Mouse (Mus musculus) activated CD4-positive, CD25-positive, alpha-beta regulatory T cell, adult 4 months (primary cell): ENCODE data around the gene Cd99l2. TPM values are rescaled to one million over a fixed set of nuclear protein-coding genes. Genes with fewer than 3 reads are reported as not detected.

ENCODE experiments used
- ATAC-seq: one replicate; pipeline ENCODE4 v1.8.0; 2017
- polyA plus RNA-seq, 2 experiments: library from polyadenylated mRNA; unstranded; fragments of 100-300 nt; shearing (Covaris generic); gene quantifications; one replicate each; pipeline ENCODE4 v1.2.1; 2017

The Cd99l2 gene
- polyA plus RNA-seq, 2 experiments from 2014 or later: 18.7 to 20.0 TPM

DNA sequence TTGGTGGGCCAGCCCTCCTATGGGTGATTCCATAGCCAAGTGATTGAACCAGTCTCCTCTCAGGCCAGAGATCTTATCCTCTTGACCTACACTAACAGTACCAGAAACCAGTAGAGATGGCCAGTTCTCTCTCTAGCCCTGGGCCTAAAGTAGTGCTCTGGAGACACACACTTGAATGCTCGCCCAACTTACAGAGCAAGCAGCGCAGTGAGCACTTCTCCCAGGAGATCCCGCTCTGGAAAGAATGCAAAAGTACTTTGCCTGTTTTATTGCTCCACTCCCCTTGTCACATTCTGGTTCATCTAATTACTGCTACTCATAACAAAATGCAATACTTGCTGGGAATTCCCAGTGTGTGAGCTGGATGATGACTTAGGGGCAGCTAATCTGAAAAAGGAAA, 25.2 kb downstream of the Cd99l2 start:
- no peak for ATAC-seq

DNA sequence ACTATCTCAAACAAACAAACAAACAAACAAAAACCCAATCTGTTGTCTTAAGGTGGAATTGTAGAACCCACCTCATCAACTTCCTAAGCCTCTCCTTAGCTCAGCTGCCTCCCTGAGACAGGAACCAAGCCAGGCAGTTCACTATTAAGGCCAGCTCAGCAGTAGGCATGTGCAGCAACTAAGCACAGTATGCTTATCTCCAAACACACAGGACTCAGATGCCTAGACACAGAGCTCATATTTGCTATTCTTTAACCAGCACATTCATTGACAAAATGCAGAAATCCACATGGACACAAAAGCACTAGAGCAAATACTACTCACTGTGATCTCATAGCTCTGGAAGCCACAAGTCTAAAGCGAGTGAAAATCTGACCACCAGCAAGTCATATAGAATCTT, 27.2 kb downstream of the Cd99l2 start:
- ATAC-seq: no peak

DNA sequence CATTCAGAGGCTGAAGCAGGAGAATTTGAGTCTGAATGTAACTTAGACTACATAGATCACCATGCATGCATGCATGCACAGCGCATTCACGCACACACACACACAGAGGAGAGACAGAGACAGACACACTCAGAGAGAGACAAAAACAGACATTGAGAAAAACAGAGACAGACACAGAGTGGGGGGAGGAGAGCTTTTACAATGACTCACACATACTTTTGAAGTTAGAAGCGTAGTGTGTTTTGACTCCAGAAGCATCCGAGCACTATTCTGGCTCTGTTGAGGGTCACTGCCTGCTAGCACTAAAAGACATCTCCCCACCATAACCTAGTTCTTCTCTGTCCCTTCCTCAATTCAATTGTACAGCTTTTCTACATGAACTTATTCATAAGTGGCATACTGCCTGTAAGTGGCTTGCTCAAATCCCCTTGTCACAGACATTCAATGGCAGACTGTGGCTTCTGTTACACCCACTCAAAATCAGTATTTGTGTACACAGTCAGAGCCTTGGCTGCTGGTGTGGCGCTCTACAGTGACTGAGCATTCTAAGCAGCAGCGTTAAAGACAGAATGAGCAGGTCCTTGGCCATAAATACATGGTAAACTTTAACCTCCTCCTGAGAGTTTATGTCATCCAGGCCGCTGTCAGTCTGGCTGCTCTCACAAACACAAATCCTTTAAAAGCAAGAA, 28.4 kb downstream of the Cd99l2 start:
- ATAC-seq: peak; percentile 63

DNA sequence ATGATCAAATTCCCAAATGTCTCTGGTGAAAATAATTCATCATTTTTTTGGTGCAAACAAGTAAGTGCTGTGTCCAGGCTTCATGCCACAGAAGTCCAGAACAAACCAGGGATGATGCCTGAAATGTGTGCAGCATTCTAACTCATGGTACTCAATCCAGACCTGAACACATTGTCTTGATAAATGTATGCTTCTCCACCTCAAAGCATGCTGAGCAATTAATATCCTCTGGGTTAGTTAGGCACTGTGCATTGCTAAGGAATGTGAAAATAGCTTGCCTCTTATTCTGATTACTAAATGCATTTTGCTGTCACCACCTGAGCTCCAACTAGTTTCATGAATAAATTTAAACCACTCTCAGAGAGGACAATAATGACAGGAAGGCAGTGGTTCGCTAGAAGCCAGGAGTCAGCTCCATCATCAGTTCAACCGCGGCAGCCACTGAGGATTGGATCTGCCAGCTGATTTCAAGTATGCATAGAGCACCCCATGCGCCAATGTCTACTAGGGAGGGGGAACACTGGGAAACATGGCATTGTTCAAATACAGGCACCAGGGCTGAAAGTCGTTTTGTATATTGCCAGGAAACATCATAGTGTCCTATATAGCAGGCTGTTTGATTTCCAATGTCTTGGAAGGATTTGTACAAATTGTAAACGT, 36.4 kb downstream of the Cd99l2 start:
- no peak for ATAC-seq

DNA sequence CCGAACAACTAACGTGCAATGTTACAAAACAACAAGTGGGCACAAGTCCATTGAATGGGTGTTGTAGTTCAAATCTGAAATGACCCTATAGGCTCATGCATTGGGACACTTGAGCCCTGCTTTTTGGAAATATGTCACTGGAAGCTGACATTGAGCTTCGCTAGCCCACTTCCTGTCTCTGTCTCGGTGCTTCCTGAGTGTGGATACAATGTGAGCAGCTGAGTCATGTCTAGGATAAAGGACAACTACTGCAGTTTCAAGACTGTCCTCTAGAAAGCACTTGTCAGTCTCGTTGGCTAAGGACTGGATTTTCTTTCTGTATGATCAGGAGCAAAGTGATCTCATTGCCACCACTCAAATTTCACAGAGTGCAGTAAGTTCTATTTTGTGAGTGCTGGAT, 49.7 kb downstream of the Cd99l2 start:
- no peak for ATAC-seq

DNA sequence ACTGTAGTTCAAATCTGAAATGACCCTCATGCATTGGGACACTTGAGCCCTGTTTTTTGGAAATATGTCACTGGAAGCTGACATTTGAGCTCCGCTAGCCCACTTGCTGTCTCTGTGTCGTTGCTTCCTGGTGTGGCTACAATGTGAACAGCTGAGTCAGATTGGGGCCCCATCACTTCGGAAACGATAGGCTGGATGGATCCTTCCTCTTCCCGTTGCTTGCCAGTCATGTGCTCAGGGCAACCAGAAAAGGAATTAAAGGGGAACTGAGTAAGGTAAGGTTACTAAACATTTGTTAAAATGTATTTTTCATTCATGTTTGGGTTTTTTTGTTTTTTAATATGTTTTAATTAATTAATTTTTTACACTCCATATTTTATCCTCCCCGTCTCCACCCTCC, 53.2 kb downstream of the Cd99l2 start:
- ATAC-seq: no peak

DNA sequence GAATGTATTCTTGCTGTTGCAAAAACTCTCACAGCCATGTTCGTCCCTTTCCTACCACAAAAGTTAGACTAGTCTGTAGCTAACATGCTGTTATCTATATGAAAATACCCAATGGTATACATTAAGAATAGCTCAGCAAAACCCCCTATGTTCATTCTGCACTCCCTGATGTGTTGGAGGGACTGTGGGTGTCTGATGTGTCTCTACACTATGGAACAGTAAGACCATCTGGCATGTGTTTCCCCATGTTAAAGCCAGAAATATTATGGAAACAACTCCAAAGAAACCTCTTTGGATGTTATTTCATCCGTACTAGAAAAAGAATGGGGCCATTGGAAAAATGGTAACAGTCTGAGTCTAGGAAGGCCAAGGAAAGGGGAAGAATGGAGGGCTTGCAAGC, 57.1 kb downstream of the Cd99l2 start:
- no peak for ATAC-seq

DNA sequence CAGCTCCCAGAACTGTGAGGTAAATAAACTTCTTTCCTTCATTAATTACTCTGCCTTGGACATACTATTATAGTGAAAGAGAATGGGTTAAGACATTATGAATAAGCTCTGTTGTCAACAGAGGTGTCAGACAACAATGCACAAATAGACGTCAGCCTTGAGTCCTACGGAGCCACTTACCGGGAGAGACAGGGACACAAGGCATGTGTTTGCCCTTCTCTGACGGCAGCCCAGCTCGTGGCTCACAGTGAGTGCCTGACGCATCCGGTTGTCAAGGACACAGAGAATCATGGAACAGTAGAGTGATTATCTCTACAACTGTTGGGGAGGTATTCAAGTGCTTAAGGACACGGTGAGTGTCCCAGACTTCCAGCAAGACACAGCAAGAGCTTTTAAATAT, 57.8 kb downstream of the Cd99l2 start:
- no peak for ATAC-seq

DNA sequence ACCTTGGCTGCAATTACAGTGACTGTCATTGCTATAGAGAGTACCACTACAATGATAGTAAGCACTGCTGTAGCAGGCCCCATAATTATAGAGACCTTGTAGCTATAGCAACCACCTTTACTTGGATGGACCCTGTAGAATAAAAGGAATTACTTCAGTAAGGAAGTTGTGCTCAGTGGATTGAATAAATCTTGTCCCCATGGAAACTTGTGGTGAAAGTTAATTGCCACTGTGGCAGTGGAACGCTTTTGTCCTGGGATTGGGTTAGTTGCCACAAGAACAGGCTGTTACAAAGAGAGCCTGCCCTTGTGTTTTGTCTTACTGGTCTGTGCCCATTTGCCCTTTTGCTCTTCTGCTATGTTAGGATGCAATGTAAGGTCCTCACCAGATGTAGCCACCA, 58.2 kb downstream of the Cd99l2 start:
- no peak for ATAC-seq

DNA sequence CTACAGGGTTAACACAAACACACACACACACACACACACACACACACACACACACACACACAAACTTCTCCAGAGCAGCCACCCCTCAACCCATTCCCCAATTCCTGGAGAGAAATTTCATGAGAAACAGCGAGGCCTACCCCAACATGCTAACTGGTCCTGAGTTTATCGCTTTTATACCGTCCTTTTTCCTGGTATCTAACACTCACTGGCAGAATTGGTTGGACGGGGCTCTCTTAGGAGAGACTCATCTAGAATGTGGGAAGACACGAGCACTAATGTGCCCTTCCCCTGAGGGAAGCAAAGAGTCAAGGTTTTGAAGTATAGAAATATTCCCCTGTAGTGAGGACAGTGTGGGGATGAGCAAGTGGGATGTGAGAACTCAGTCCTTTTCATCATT, 61.7 kb downstream of the Cd99l2 start:
- no peak for ATAC-seq

DNA sequence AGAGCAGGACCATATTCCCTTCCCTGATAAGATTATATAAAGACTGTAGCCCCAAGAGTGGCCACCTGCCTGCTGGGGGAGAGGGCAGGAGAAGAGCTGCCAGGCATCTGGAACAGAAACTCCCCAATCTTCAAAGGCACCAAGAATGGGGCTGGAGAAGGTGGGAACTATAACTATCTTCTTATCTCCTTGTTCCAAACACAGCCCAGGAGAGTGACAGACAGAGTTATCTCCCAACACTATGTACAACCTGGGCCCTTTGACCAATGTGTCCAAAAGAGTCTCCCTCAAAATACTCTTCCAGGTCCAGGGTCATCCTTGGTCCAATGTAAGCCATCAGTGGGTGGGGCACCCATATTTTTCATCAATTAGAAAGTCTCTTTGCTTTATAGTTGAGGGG, 65.2 kb downstream of the Cd99l2 start:
- no peak for ATAC-seq

DNA sequence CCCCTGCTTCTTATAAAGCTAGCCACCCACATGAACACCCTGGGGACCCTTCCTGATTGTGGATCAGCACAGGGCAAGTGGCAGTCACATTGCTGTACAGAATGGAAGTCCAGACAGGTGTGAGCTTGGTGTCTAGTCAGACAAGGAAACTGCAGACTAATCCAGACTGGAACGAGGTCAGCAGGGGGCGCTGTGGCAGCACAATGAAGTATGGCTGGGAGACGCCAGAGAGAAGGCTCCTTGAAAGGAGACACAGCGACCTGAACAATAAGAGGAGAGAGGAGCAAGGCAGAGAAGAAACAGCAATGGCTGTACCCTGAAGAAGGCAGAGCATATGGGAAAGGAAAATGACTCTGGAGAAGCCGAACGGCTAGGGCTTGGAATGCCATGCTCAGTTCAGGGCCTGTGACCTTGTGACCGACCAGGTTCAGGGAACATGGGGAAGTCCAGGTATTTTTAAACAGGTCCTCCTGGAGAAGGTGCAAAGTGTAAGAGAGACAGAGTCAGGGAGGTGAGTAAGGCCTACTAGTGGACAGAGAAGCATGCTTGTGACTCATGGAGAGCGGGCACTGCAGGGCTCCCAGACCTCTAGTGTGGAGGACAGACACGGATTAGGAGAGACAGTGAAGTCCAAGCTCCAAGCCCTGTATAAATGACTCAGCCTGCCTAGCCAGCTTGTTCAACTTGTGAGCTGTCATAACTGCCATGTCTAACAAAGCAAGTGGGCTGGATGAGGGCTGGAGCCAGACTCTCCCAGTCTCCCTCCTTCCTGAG, 66.7 kb downstream of the Cd99l2 start:
- ATAC-seq: peak; percentile 76

DNA sequence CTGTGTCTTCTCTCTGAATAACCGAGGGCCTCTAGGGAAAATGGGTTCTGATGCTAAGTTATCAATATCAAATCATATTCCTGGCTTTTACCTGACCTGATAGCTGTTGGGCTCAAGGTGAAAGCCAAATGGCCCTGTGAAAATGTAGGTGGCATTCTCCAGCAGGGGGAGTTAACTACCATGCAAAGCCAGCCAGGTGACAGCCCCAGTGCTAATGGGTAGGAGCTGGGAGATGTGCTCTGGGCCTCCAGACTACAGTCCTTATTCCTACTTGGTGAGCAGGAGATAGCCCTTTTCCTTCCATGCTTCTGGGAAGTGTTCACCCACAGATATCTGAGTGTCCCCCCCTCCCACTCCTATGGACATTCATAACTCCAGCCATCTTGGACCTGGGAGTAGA, 67.8 kb downstream of the Cd99l2 start:
- no peak for ATAC-seq

DNA sequence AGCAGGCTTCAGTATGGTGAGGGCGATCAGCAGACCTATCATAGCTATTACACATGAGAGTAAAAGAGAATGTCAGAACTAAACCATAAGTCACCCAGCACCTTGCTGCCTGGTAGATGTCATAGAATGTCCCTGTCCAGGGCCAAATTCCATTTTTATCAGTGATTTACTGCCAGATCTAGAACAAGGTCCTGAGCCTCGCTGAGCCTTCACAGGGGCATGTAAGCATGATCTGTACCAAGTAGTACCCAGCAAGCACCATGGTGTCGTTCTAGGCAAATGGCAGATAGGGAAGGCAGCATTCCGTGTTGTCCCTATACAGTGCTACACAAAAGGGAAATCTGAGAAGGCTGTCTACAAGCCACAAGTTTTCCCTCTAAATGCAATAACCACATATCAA, 79.0 kb downstream of the Cd99l2 start:
- ATAC-seq: no peak

DNA sequence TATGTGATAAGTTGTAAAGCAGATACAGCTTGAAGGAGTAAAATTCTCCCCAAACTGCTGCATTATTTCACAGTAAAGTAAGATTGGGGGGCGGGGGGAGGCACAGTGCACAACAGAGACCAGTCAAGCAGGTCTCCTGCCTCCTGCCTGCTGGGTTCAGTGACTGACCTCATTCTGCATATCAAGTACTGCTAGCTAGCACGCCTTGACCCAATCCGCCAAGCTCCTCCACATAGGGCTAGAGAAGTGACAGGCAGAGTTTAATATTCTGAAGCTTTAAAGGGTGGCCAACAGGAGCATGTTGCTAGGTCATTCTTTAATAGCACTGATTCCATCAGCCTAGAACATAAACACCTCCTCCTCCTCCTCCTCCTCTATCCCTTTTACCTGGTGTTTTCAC, 79.9 kb downstream of the Cd99l2 start:
- ATAC-seq: no peak

DNA sequence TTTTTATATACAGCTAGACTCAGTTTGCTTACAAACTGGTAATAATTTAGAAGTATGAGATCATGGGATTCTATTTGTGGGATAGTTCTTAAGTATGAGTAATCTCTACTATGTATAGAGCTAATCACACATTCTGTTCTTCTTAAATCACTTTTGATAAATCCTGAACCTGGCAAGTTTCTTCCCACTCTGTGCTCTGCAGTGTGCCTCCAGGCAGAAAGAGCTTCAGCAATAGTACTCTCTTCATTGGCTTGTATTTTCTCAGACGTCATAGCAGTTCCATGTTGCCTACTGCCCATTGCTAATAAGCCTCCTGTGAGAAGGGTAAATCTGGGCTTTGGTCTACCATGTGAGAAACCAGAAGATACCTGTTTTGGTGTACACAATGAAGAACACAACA, 84.3 kb downstream of the Cd99l2 start:
- ATAC-seq: no peak

DNA sequence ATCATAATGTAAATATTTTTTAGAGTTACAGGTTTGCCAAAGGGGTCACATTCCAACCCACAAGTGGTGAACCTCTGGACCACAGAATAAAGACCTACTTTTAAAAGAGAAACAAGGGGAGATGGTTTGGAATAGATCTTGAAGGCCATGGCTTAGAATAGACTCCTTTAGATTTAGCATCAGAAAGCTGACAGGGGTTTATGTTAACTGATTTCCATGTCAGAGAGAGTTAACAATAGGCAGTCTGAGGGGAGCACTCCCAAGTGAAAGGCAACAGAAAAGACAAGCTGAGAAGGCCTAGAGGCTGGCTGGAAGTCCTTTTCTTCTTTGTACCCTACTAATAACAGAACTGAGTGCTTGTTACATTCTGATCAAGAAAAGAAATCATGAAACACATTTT, 86.4 kb downstream of the Cd99l2 start:
- no peak for ATAC-seq

DNA sequence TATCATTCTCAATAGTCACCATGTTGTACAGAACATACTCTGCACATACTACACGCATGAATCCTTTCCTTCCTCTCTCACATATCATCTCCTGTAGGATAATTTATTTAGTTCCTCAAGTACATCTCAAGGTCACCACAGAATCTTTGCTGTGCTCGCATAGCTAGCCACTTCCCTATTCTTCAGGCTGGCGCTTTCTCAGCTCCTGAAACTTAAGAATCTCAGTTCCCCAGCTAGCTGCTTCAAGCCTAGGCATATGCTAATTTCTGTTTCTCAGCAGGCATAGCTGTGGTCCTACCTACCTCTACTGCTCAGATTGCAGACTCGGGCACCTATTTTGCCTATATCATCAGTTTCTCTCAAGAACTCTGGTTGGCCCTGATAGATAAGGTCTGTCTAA, 96.3 kb downstream of the Cd99l2 start:
- ATAC-seq: no peak

DNA sequence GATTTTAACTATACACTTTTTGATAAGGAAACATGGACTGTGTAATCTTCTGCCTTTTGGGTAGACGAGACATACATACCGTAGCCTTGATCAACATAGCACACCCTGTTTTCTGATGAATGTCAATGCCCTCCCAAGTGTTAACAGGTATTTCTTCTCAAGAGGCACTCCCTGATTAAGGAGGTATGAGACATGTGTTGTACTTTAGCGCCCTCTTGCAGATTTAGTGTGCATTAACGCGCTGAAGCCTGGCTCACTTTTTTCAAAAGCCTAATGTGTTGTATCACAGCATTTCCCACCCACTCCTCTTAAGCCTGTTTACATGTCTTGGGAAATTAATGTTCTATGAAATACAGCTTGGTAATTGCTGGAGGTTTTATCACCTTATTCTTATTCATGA, 111.1 kb downstream of the Cd99l2 start:
- peak; percentile 70 for ATAC-seq

DNA sequence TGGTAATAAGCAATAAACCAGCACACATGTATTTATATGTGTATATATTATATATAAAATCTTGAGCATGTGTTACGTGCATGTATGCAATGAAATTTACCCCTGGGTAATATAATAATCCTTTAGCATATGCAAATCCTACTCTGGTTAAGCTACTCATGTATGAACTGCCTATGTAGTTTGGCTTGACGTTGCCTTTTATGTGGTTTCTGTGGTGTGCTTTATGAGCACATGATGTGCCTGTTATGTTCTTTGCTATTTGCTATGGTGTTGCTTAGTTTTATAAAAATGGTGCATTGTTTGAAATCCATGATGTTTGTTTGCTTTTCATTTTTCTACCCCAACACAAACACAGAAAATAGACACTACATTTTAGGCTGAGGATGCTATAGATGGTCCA, 114.2 kb downstream of the Cd99l2 start:
- ATAC-seq: peak; percentile 96

DNA sequence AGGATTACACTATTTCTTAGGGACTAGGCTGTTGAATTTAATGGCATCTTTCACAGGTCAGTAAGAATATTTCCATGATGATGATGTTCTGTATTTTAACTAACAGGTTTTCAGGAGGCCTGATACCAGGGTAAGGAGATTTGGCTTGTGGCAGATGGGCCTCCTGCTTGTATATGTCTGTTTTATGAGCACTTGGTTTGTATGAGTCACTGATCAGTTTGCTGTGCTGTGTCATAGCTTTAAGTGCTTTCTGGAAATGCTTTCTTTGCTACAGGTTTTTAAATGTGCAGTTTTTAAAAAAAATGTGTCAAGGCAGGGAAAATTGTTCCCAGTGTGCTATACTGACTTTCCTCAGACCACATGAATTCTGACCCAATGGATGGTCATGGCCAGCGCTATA, 115.9 kb downstream of the Cd99l2 start:
- no peak for ATAC-seq
